Mouse (Mus musculus) ES-Bruce4 (cell line): ENCODE measurements around the gene Olfm3. TPM values are rescaled to one million over a fixed set of nuclear protein-coding genes. Genes with fewer than 3 reads are reported as not detected.

Source experiments
- H3K27ac ChIP-seq: 2 replicates; pipeline ENCODE4 v1.5.1; 2012; ENCODE audit warnings: low read length, inconsistent platforms; ENCODE audit not compliant: insufficient read depth
- H3K27me3 ChIP-seq: 2 replicates; pipeline ENCODE4 v1.6.1; 2012; ENCODE audit warnings: mild to moderate bottlenecking, low read length, inconsistent platforms; ENCODE audit not compliant: control insufficient read depth, poor library complexity, insufficient read depth, severe bottlenecking
- H3K36me3 ChIP-seq: 2 replicates; pipeline ENCODE4 v1.6.1; 2012; ENCODE audit warnings: inconsistent platforms, mild to moderate bottlenecking, low read length, moderate library complexity; ENCODE audit not compliant: control insufficient read depth, poor library complexity, insufficient read depth, severe bottlenecking
- H3K4me1 ChIP-seq: one replicate; pipeline ENCODE4 v1.8.1; 2011; ENCODE audit warnings: low read length; ENCODE audit not compliant: control insufficient read depth, insufficient read depth
- H3K4me3 ChIP-seq: 2 replicates; pipeline ENCODE4 v1.5.1; 2011; ENCODE audit warnings: low read depth, mild to moderate bottlenecking, low read length
- H3K9ac ChIP-seq: 2 replicates; pipeline ENCODE4 v1.6.1; 2012; ENCODE audit warnings: low read depth, mild to moderate bottlenecking, inconsistent platforms; ENCODE audit not compliant: poor library complexity, severe bottlenecking
- H3K9me3 ChIP-seq: replicated peaks from 2 replicates; pipeline ENCODE4 v1.6.1; 2012; ENCODE audit warnings: mild to moderate bottlenecking, low read length, inconsistent platforms; ENCODE audit not compliant: control insufficient read depth, poor library complexity, insufficient read depth, severe bottlenecking
- CTCF ChIP-seq: IDR thresholded peaks from one replicate; pipeline ENCODE4 v1.8.1; 2011; ENCODE audit warnings: low read depth, low read length
- EP300 ChIP-seq: IDR thresholded peaks from 2 replicates; pipeline ENCODE4 v1.6.1; 2011; ENCODE audit warnings: low read depth, low read length; ENCODE audit not compliant: insufficient read depth
- POLR2A ChIP-seq: IDR thresholded peaks from one replicate; pipeline ENCODE4 v1.8.1; 2011; ENCODE audit warnings: low read length; ENCODE audit not compliant: insufficient read depth
- polyA plus RNA-seq: library from polyadenylated mRNA; stranded (reverse); fragments of >200 nt; gene quantifications from 2 replicates; pipeline ENCODE4 v1.2.4, GENCODE M21; 2011; ENCODE audit warnings: low read depth; ENCODE audit not compliant: missing spikeins, insufficient read depth, insufficient read length

The Olfm3 gene
- polyA plus RNA-seq, 1 experiment: not detected

DNA sequence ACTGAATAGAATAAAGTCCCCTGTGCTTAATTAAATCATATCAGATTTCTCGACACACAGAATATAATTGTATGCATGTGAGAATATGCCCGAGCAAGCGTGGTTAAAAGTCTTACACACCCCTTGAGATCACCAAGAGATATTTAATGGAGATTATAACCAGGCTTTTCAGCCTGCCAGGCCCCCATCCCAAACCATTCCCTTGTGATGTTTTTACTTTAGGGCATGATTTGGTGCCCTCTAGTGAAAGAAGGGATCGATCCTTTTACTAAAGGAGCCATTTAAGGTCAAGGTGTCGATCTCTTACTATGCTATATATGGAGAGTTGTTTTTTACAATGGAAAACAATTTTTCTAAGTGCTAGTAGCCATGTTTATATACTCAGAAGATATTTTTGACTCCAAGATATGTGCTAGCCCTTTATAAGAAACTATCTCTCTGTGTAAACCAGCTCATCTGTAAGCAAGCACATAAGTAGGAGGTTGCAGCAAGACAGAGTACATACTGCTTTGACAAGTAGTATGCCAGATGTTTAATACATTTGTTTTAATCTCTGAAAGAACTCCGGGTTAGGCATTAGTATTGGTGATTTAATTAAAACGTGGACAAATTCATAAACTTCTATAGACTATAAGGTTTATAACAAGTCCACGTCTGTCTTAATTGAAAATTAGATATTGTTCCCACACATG lies 201.1 kb downstream of the Olfm3 start:
- TF ChIP-seq CTCF (no peak), POLR2A (no peak), EP300 (no peak)
- Histone ChIP-seq H3K4me1 (no peaks in the 10 kb centered on the region), H3K4me3 (no peak overlapping the region), H3K36me3 (no peaks in the 10 kb centered on the region), H3K9ac (no peak overlapping the region), H3K27me3 (no peaks in the 10 kb centered on the region), H3K9me3 (no peaks in the 10 kb centered on the region), H3K27ac (no peak overlapping the region)

- Histone ChIP-seq H3K9ac (no peak overlapping the region), H3K9me3 (no peaks in the 10 kb centered on the region), H3K4me1 (no peaks in the 10 kb centered on the region), H3K4me3 (no peak overlapping the region), H3K36me3 (no peaks in the 10 kb centered on the region), H3K27ac (no peak overlapping the region), H3K27me3 (no peaks in the 10 kb centered on the region)
- TF ChIP-seq EP300 (no peak), CTCF (no peak), POLR2A (no peak)
These were observed 241.8 kb downstream of the Olfm3 start for GRCm38 (mm10) chr3:115145722-115146121.

GRCm38 (mm10) chr3:115146244-115146643 lies 242.4 kb downstream of the Olfm3 start:
- TF ChIP-seq CTCF (no peak), POLR2A (no peak), EP300 (no peak)
- no peaks in the 10 kb centered on the region for H3K9me3 ChIP-seq
- no peaks in the 10 kb centered on the region for H3K36me3 ChIP-seq
- H3K9ac ChIP-seq: no peak overlapping the region
- H3K4me3 ChIP-seq: no peak overlapping the region
- no peak overlapping the region for H3K27ac ChIP-seq
- H3K27me3 ChIP-seq: no peaks in the 10 kb centered on the region
- no peaks in the 10 kb centered on the region for H3K4me1 ChIP-seq

- Histone ChIP-seq H3K9me3 (no peaks in the 10 kb centered on the region), H3K4me1 (no peaks in the 10 kb centered on the region), H3K27ac (no peak overlapping the region), H3K4me3 (no peak overlapping the region), H3K36me3 (no peaks in the 10 kb centered on the region), H3K9ac (no peak overlapping the region), H3K27me3 (no peaks in the 10 kb centered on the region)
- TF ChIP-seq EP300: no peak
- TF ChIP-seq POLR2A: no peak
- TF ChIP-seq CTCF: no peak
These were observed 255.1 kb downstream of the Olfm3 start for GRCm38 (mm10) chr3:115158903-115159473.

DNA sequence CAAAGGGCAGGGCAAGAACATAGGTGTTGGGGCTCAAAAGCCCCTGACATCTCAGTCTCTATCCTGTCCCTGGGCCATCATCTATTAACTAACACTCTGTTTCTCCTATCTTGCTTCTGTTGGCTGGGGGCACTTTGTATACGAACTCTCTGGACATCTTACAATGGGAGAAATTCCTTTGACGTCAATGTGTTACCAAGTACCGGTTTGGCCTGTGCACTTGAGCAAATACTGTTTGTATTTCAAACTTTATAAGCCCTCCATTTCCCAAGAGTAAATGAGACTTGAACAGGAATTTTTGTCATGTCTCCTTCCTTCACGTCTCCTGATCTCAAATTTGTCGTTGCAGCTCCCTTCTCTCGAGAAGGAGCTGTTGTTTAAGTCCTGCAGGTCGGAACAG lies 270.7 kb downstream of the Olfm3 start:
- H3K27me3 ChIP-seq: no peaks in the 10 kb centered on the region
- TF ChIP-seq EP300: no peak
- TF ChIP-seq POLR2A: no peak
- no peaks in the 10 kb centered on the region for H3K4me1 ChIP-seq
- H3K9ac ChIP-seq: no peak overlapping the region
- peaks cover 7% of the 10 kb centered on the region; the same call in 1 of the 2 replicates for H3K9me3 ChIP-seq
- H3K4me3 ChIP-seq: no peak overlapping the region
- H3K36me3 ChIP-seq: no peaks in the 10 kb centered on the region
- no peak overlapping the region for H3K27ac ChIP-seq
